Mouse (Mus musculus) neural tube, embryonic 11.5 days (tissue): Measurements from ENCODE around the gene Akap2. TPM values are rescaled to one million over a fixed set of nuclear protein-coding genes. Genes with fewer than 3 reads are reported as not detected.

Experiments used
- ATAC-seq: fragments of 200-750 bp; cut with Nextera tagmentation; 2 replicates; pipeline ENCODE4 v1.8.0; 2017; ENCODE audit warnings: moderate number of reproducible peaks, mild to moderate bottlenecking, moderate TSS enrichment, moderate library complexity; ENCODE audit not compliant: insufficient read depth, low FRiP score, low TSS enrichment
- DNase-seq: peaks from one replicate; pipeline ENCODE4 v3.0.0-alpha.2; 2015; ENCODE audit warnings: low spot score
- H3K27ac ChIP-seq: fragments of 300-500 bp; sonication (generic); 2 replicates; pipeline ENCODE4 v1.5.1; 2014; ENCODE audit warnings: low read depth, mild to moderate bottlenecking, low read length
- H3K27me3 ChIP-seq: fragments of 300-500 bp; sonication (generic); 2 replicates; pipeline ENCODE4 v1.6.1; 2014; ENCODE audit warnings: mild to moderate bottlenecking, low read length, mixed read lengths; ENCODE audit not compliant: control insufficient read depth, insufficient read depth
- H3K36me3 ChIP-seq: fragments of 300-500 bp; sonication (generic); 2 replicates; pipeline ENCODE4 v1.6.1; 2014; ENCODE audit warnings: mild to moderate bottlenecking, low read length, moderate library complexity, mixed read lengths; ENCODE audit not compliant: control insufficient read depth, insufficient read depth
- H3K4me1 ChIP-seq: fragments of 300-500 bp; sonication (generic); 2 replicates; pipeline ENCODE4 v1.6.1; 2014; ENCODE audit warnings: low read length, mixed read lengths; ENCODE audit not compliant: control insufficient read depth, insufficient read depth
- H3K4me2 ChIP-seq: fragments of 300-500 bp; sonication (generic); 2 replicates; pipeline ENCODE4 v1.6.1; 2014; ENCODE audit warnings: low read depth, mild to moderate bottlenecking, moderate library complexity
- H3K4me3 ChIP-seq: fragments of 300-500 bp; sonication (generic); 2 replicates; pipeline ENCODE4 v1.5.1; 2014; ENCODE audit warnings: low read depth, low read length
- H3K9ac ChIP-seq: fragments of 300-500 bp; sonication (generic); 2 replicates; pipeline ENCODE4 v1.6.1; 2014; ENCODE audit warnings: mild to moderate bottlenecking, low read length
- H3K9me3 ChIP-seq: fragments of 300-500 bp; sonication (generic); 2 replicates; pipeline ENCODE4 v1.6.1; 2016; ENCODE audit warnings: low read length; ENCODE audit not compliant: control insufficient read depth
- WGBS: fragments of 180-500 bp; shearing (Covaris S2); extraction: QIAGEN DNeasy Blood & Tissue Kit; methylation state at CpG from one replicate; pipeline ENCODE4 v1.1.7; 2014; 5-methylcytosine and 5-hydroxymethylcytosine counted together
- polyA plus RNA-seq: library from polyadenylated mRNA; unstranded; fragments of >200 nt; fragmentation: Nextera tagmentation; extraction: Ambion mirVana; gene quantifications from 2 replicates; pipeline ENCODE4 v1.2.1, GENCODE M21; 2014

Gene Akap2
- polyA plus RNA-seq, 1 experiment from 2014 or later = 29.7 TPM

GRCm38 (mm10) chr4:57833060-57833459 lies 115.6 kb downstream of the Akap2 start:
- DNase-seq = no peak
- H3K27me3 ChIP-seq = no peaks in the 10 kb centered on the region
- H3K4me2 ChIP-seq = no peak overlapping the region
- peaks cover 13% of the 10 kb centered on the region for H3K4me1 ChIP-seq
- H3K36me3 ChIP-seq = no peaks in the 10 kb centered on the region
- H3K4me3 ChIP-seq = no peak overlapping the region
- no peak overlapping the region for H3K9ac ChIP-seq
- 0 out of 2 replicates have a peak, but pooled peaks have one; percentile 23 for ATAC-seq
- 46% methylated on average over 4 of the region's 4 CpGs for WGBS
- no peak overlapping the region for H3K27ac ChIP-seq
- H3K9me3 ChIP-seq = no peaks in the 10 kb centered on the region

DNA sequence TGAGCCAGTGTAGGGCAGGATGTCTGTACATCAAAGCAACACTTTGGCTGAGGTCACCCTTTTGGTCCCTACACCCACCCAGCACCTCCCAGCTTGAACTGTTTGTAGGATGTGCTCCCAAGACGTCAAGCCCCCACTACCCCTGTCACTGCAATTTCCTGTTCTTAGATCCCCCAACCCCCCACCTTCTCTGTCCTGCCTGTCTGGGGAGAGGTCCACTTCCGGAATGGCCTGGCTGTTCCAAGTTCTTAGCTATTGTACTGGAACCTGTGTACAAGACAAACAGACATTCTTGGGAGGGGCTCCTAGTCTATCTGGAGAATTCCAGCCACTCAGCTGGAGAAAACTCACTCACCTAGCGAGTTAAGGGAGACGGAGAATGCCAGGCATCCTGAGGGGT lies 116.7 kb downstream of the Akap2 start:
- H3K27ac ChIP-seq = no peak overlapping the region
- 58% methylated on average over 4 of the region's 4 CpGs for WGBS
- H3K36me3 ChIP-seq = no peaks in the 10 kb centered on the region
- ATAC-seq (no peak), DNase-seq (no peak)
- H3K9ac ChIP-seq = no peak overlapping the region
- H3K4me2 ChIP-seq = no peak overlapping the region
- H3K27me3 ChIP-seq = no peaks in the 10 kb centered on the region
- no peaks in the 10 kb centered on the region for H3K9me3 ChIP-seq
- H3K4me3 ChIP-seq = no peak overlapping the region
- peaks cover 13% of the 10 kb centered on the region for H3K4me1 ChIP-seq

- no peak for DNase-seq
- H3K36me3 ChIP-seq = no peaks in the 10 kb centered on the region
- H3K4me2 ChIP-seq = no peak overlapping the region
- no peak overlapping the region for H3K9ac ChIP-seq
- ATAC-seq = no peak
- H3K27me3 ChIP-seq = no peaks in the 10 kb centered on the region
- H3K4me1 ChIP-seq = peaks cover 13% of the 10 kb centered on the region
- 61% methylated on average over 9 of the region's 9 CpGs for WGBS
- no peaks in the 10 kb centered on the region for H3K9me3 ChIP-seq
- H3K4me3 ChIP-seq = no peak overlapping the region
- H3K27ac ChIP-seq = no peak overlapping the region
These were observed 119.6 kb downstream of the Akap2 start for GRCm38 (mm10) chr4:57837089-57837488.

- no peaks in the 10 kb centered on the region for H3K4me1 ChIP-seq
- no peak overlapping the region for H3K9ac ChIP-seq
- DNase-seq (no peak), ATAC-seq (no peak)
- H3K4me2 ChIP-seq = no peak overlapping the region
- no peaks in the 10 kb centered on the region for H3K27me3 ChIP-seq
- WGBS = 81% methylated on average over 4 of the region's 4 CpGs
- H3K27ac ChIP-seq = no peak overlapping the region
- no peaks in the 10 kb centered on the region for H3K36me3 ChIP-seq
- H3K4me3 ChIP-seq = no peak overlapping the region
- no peaks in the 10 kb centered on the region for H3K9me3 ChIP-seq
These were observed 121.9 kb downstream of the Akap2 start for GRCm38 (mm10) chr4:57839343-57839742.

DNA sequence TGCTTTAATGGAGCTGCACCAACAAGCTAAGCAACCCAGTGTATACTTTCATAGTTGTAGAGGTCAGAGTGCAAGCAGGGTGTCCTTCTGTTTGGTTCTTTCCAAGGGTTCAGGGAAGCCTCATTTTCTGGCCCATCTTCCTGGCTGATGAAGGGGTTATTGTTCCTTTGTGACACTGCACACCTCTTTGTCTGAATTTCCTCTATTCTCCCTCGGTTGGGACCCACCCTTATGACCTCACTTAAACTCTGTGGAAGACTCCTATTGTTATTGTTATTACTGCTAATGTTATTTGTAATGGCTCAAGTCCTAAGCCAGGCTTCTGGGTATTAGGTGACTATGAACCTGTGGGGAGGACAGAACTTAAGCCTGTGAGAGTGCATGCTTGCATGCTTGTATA lies 124.5 kb downstream of the Akap2 start:
- Histone ChIP-seq H3K36me3 (no peaks in the 10 kb centered on the region), H3K9ac (no peak overlapping the region), H3K9me3 (no peaks in the 10 kb centered on the region), H3K4me1 (peaks cover 13% of the 10 kb centered on the region), H3K27me3 (no peaks in the 10 kb centered on the region), H3K27ac (no peak overlapping the region), H3K4me3 (no peak overlapping the region), H3K4me2 (no peak overlapping the region)
- no peak for DNase-seq
- no peak for ATAC-seq
- WGBS = 17% methylated on average over 1 of the region's 1 CpGs

DNA sequence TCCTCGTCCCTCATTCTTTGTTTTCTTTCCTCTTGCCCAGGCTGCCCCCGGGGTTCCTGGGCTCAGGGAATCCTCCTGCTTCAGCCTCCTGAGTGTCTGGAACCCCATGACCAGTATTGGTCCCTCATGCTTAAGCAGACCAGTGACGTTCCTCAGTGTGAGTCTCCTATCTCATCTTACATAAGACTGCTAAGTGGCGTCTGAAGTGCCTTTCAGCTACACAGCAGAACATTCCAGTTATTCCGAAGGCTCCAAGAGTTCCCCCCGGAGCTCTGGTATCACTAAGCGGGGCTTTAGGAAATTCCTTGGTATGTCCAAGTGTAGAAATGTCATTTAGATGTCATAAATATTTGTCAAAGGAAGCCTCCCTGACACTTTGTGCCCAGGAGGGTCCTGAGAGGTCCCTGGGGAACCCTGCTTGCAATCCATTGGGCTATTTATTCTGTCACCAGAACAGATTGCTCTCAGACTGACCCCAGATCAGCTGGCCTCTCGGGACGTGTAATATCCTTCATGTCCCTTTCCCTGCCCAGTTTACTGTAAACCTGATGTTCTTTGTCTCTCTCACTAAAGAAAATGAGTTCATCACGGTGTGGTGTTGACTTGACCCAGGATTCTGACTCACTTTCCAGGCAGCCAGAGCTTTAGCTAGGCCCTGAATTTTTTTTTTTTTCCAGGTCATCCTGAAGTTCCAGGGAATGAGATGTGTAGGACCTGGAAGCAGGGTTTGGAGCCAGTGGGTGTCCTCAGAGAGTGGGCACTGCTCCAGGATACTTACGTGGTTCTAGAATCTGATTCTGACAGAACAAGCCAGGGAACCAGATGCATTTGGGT lies 125.2 kb downstream of the Akap2 start:
- H3K27me3 ChIP-seq = no peaks in the 10 kb centered on the region
- DNase-seq = no peak
- 66% methylated on average over 11 of the region's 11 CpGs for WGBS

GRCm38 (mm10) chr4:57845031-57845431 lies 127.6 kb downstream of the Akap2 start:
- WGBS = 1% methylated on average over 10 of the region's 10 CpGs
- H3K4me2 ChIP-seq = peak overlapping the region; percentile 51
- H3K9me3 ChIP-seq = no peaks in the 10 kb centered on the region
- H3K4me3 ChIP-seq = peak overlapping the region; percentile 34
- peak; percentile 73 for ATAC-seq
- H3K27me3 ChIP-seq = no peaks in the 10 kb centered on the region
- H3K36me3 ChIP-seq = peaks cover under 1% of the 10 kb centered on the region
- peak overlapping the region; percentile 60 for H3K9ac ChIP-seq
- peak overlapping the region; percentile 88 for H3K27ac ChIP-seq
- peak; percentile 85 for DNase-seq
- peaks cover 21% of the 10 kb centered on the region for H3K4me1 ChIP-seq

More for the DNA sequence above, 125.2 kb downstream of the Akap2 start:
- Histone ChIP-seq H3K36me3 (no peaks in the 10 kb centered on the region), H3K27ac (no peak overlapping the region), H3K9ac (no peak overlapping the region), H3K4me1 (peaks cover 20% of the 10 kb centered on the region), H3K9me3 (no peaks in the 10 kb centered on the region), H3K4me2 (no peak overlapping the region), H3K4me3 (no peak overlapping the region)
- ATAC-seq = no peak

- 15% methylated on average over 12 of the region's 12 CpGs for WGBS
- ATAC-seq = peak; percentile 64; the same call in 1 of the 2 replicates
- H3K9ac ChIP-seq = peak overlapping the region; percentile 60
- peak overlapping the region; percentile 88 for H3K27ac ChIP-seq
- H3K4me3 ChIP-seq = peak overlapping the region; percentile 34
- no peaks in the 10 kb centered on the region for H3K27me3 ChIP-seq
- H3K4me1 ChIP-seq = peaks cover 21% of the 10 kb centered on the region
- no peaks in the 10 kb centered on the region for H3K9me3 ChIP-seq
- H3K36me3 ChIP-seq = peaks cover 3% of the 10 kb centered on the region
- DNase-seq = peak; percentile 53
- peak overlapping the region; percentile 51 for H3K4me2 ChIP-seq
These were observed 128.2 kb downstream of the Akap2 start for GRCm38 (mm10) chr4:57845541-57846210.
